Mouse (Mus musculus): ENCODE measurements around the gene Bahd1.

Bahd1 gene

GRCm38 (mm10) chr2:118898771-118899170 is 1.4 kb upstream of the Bahd1 start:
- DNase-seq (ENCODE audit: low spot score): no peak

GRCm38 (mm10) chr2:118899306-118899705 is 871 bp upstream of the Bahd1 start:
- DNase-seq (ENCODE audit: low spot score): no peak

GRCm38 (mm10) chr2:118900826-118901140 is 606 bp downstream of the Bahd1 start:
- DNase-seq (ENCODE audit: low spot score): no peak

- DNase-seq (ENCODE audit: low spot score): peak; percentile 98
These were observed 1.2 kb downstream of the Bahd1 start for GRCm38 (mm10) chr2:118901175-118902031.

GRCm38 (mm10) chr2:118902051-118903025 is 2.2 kb downstream of the Bahd1 start:
- peak; percentile 42 for DNase-seq (ENCODE audit: low spot score)

GRCm38 (mm10) chr2:118903333-118903741 is 3.2 kb downstream of the Bahd1 start:
- DNase-seq (ENCODE audit: low spot score): no peak

GRCm38 (mm10) chr2:118905433-118906117 is 5.4 kb downstream of the Bahd1 start:
- DNase-seq (ENCODE audit: low spot score): no peak

- DNase-seq (ENCODE audit: low spot score): no peak
These were observed 5.9 kb downstream of the Bahd1 start for GRCm38 (mm10) chr2:118906118-118906492.

GRCm38 (mm10) chr2:118907781-118908180 is 7.6 kb downstream of the Bahd1 start:
- no peak for DNase-seq (ENCODE audit: low spot score)

GRCm38 (mm10) chr2:118909151-118909550 is 9.0 kb downstream of the Bahd1 start:
- no peak for DNase-seq (ENCODE audit: low spot score)

GRCm38 (mm10) chr2:118910605-118911278 is 10.6 kb downstream of the Bahd1 start:
- DNase-seq (ENCODE audit: low spot score): no peak

- no peak for DNase-seq (ENCODE audit: low spot score)
These were observed 12.5 kb downstream of the Bahd1 start for GRCm38 (mm10) chr2:118912706-118913105.

- no peak for DNase-seq (ENCODE audit: low spot score)
These were observed 13.5 kb downstream of the Bahd1 start for GRCm38 (mm10) chr2:118913551-118914276.

GRCm38 (mm10) chr2:118914685-118915084 is 14.5 kb downstream of the Bahd1 start:
- no peak for DNase-seq (ENCODE audit: low spot score)

GRCm38 (mm10) chr2:118916436-118916835 is 16.3 kb downstream of the Bahd1 start:
- no peak for DNase-seq (ENCODE audit: low spot score)

- no peak for DNase-seq (ENCODE audit: low spot score)
These were observed 18.4 kb downstream of the Bahd1 start for GRCm38 (mm10) chr2:118918543-118918942.

- DNase-seq (ENCODE audit: low spot score): no peak
These were observed 20.3 kb downstream of the Bahd1 start for GRCm38 (mm10) chr2:118920428-118920827.

GRCm38 (mm10) chr2:118925952-118926351 is 25.8 kb downstream of the Bahd1 start:
- DNase-seq (ENCODE audit: low spot score): no peak

GRCm38 (mm10) chr2:118926361-118926997 is 26.3 kb downstream of the Bahd1 start, which contains the start of gene Chst14:
Chst14 (plus strand) TSS chr2:118926496.
- DNase-seq (ENCODE audit: low spot score): peak; percentile 71

- no peak for DNase-seq (ENCODE audit: low spot score)
These were observed 27.0 kb downstream of the Bahd1 start for GRCm38 (mm10) chr2:118926998-118927739.

All from ovary, adult 18-20 months (tissue).